Mouse (Mus musculus) cortical plate, adult 2 months (tissue): ENCODE data around the gene C87436.

Experiments used
- CTCF ChIP-seq: fragments of 200-500 bp; IDR thresholded peaks from 2 replicates; pipeline ENCODE4 v1.5.1; 2011; ENCODE audit warnings: mild to moderate bottlenecking, control low read depth, low read length; ENCODE audit not compliant: insufficient read depth; ENCODE audit errors: extremely low read depth
- POLR2A ChIP-seq: fragments of 200-500 bp; IDR thresholded peaks from 2 replicates; pipeline ENCODE4 v1.6.1; 2011; ENCODE audit warnings: mild to moderate bottlenecking, low read length, control low read depth; ENCODE audit not compliant: insufficient read depth; ENCODE audit errors: extremely low read depth

DNA sequence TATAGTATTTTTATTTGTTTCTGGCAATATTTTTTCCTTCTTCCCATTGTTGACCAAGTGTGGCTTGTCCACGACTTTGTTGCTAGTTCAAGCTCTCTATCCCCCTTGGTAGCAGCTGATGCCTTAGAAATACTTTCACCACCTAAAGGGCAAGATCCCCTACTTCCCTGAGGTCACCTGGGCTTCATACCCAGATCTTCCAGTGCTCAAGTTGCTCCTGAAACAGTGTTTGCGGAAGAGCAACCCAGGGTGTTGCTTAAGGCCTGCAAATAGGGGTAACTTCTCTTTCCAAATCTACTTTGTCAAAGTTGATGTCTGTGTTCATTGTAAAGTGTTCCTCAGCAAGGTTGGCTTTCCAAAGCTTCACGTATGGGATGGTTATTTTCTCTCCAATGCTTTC lies 18.9 kb upstream of the C87436 start:
- TF ChIP-seq CTCF, result no peak
- TF ChIP-seq POLR2A, result no peak
